Mouse (Mus musculus) stomach, embryonic 16.5 days (tissue): ENCODE measurements around the gene Fancl. TPM values are rescaled to one million over a fixed set of nuclear protein-coding genes. Genes with fewer than 3 reads are reported as not detected.

Experiments used
- ATAC-seq: fragments of 200-750 bp; cut with Nextera tagmentation; 2 replicates; pipeline ENCODE4 v1.8.0; 2017; ENCODE audit warnings: moderate number of reproducible peaks, moderate TSS enrichment; ENCODE audit not compliant: insufficient read depth, low FRiP score
- H3K27ac ChIP-seq: fragments of 300-500 bp; sonication (generic); 2 replicates; pipeline ENCODE4 v1.5.1; 2014; ENCODE audit warnings: low read length
- H3K27me3 ChIP-seq: fragments of 300-500 bp; sonication (generic); 2 replicates; pipeline ENCODE4 v1.6.1; 2014; ENCODE audit warnings: low read length, control low read depth, mixed read lengths; ENCODE audit not compliant: control insufficient read depth, insufficient read depth
- H3K36me3 ChIP-seq: fragments of 300-500 bp; sonication (generic); 2 replicates; pipeline ENCODE4 v1.6.1; 2014; ENCODE audit warnings: low read length; ENCODE audit not compliant: control insufficient read depth, insufficient read depth
- H3K4me1 ChIP-seq: fragments of 300-500 bp; sonication (generic); 2 replicates; pipeline ENCODE4 v1.6.1; 2014; ENCODE audit warnings: low read length, control low read depth, mixed read lengths; ENCODE audit not compliant: control insufficient read depth, insufficient read depth
- H3K4me2 ChIP-seq: fragments of 300-500 bp; sonication (generic); 2 replicates; pipeline ENCODE4 v1.6.1; 2014; ENCODE audit warnings: low read depth, low read length, mixed read lengths
- H3K4me3 ChIP-seq: fragments of 300-500 bp; sonication (generic); replicated peaks from 2 replicates; pipeline ENCODE4 v1.5.1; 2014; ENCODE audit warnings: mild to moderate bottlenecking, low read length
- H3K9ac ChIP-seq: fragments of 300-500 bp; sonication (generic); 2 replicates; pipeline ENCODE4 v1.6.1; 2014; ENCODE audit warnings: low read length
- H3K9me3 ChIP-seq: fragments of 300-500 bp; sonication (generic); replicated peaks from 2 replicates; pipeline ENCODE4 v1.6.1; 2016; ENCODE audit warnings: low read length, control low read depth; ENCODE audit not compliant: control insufficient read depth
- WGBS: fragments of 180-500 bp; shearing (Covaris S2); extraction: QIAGEN DNeasy Blood & Tissue Kit; methylation state at CpG from one replicate; pipeline ENCODE4 v1.1.7; 2014; 5-methylcytosine and 5-hydroxymethylcytosine counted together
- polyA plus RNA-seq: library from polyadenylated mRNA; unstranded; fragments of >200 nt; fragmentation: Nextera tagmentation; extraction: Ambion mirVana; gene quantifications from 2 replicates; pipeline ENCODE4 v1.2.1, GENCODE M21; 2015

Fancl gene
- polyA plus RNA-seq, 1 experiment from 2014 or later: 27.6 TPM

DNA sequence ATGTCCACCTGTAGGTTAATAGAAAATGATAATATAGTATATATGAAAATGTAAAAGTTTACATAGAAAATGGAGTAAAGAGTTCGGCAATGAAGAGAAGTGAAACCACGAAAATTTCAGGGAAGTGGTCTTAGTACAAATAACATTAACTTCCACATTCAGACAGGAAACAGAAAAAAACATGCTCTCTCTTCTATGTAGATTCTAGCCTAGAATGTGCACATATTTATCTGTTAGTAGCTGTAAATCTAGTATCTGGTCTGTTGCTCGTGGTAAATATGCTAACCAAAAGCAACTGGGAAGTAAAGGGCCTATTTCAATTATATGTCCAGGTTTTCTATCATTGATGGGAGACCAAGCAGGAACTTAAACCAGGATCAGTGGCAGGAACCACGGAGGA lies 66.8 kb downstream of the Fancl start:
- 87% methylated on average over 4 of the region's 4 CpGs for WGBS
- no peaks in the 10 kb centered on the region for H3K9me3 ChIP-seq
- H3K9ac ChIP-seq: no peak overlapping the region
- no peak for ATAC-seq
- no peaks in the 10 kb centered on the region for H3K36me3 ChIP-seq
- H3K4me3 ChIP-seq: no peak overlapping the region
- no peak overlapping the region for H3K4me2 ChIP-seq
- no peaks in the 10 kb centered on the region for H3K27me3 ChIP-seq
- H3K4me1 ChIP-seq: no peaks in the 10 kb centered on the region
- H3K27ac ChIP-seq: no peak overlapping the region

DNA sequence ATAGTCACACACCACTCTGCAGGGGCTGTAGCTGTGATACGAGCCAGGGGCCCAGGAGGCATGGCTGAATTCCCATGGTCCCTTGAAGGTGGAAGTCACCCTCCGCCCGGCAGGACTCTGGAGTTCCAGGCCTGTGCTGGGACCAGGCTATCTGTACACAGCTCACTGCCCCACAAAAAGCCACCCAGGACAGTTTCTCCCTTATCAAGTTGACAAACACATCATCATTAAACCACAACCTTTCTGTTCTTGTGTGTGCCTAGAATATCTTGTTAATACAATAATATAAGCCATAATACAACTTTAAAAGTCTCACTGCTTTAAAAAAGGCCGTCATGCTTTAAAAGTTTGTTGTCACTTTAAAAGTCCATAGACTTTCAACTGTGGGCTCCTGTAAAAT lies 68.1 kb downstream of the Fancl start:
- H3K9ac ChIP-seq: no peak overlapping the region
- no peak overlapping the region for H3K4me3 ChIP-seq
- no peaks in the 10 kb centered on the region for H3K27me3 ChIP-seq
- no peak overlapping the region for H3K27ac ChIP-seq
- ATAC-seq: no peak
- no peak overlapping the region for H3K4me2 ChIP-seq
- WGBS: 76% methylated on average over 4 of the region's 4 CpGs
- H3K4me1 ChIP-seq: no peaks in the 10 kb centered on the region
- H3K36me3 ChIP-seq: no peaks in the 10 kb centered on the region
- no peaks in the 10 kb centered on the region for H3K9me3 ChIP-seq

DNA sequence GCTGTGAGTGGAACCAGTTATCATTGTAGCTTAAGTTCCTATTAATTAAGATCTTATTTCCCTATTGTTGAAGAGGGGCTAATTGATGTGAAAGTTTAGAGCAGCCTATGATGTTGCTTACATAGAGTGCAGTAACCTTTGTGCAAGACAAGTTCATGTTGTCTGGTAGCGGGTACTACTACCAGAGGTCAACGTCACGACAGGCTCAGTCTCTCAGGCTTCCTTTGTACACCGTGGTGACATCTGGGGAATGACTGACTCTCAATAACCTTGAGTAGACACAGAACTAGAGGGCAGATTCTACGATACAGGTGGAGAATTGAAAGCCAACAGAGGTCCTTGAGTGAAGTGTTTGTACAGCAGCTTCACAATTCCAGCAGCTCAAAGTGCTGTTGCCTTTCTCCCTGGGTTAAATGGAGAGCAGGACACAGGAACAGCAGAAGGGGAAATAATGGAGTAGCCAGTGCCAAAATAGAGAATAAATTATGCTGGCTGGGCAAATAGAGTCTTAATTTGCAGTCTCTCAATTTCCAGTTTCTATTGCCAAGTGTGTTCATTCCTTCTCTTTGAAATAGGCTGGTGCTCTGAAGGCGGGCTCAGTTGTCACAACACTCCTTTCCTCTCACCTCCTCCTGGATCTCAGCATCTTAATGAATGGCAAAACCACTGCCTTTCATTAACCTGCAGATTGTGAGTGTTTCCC lies 91.3 kb downstream of the Fancl start:
- no peak for ATAC-seq

DNA sequence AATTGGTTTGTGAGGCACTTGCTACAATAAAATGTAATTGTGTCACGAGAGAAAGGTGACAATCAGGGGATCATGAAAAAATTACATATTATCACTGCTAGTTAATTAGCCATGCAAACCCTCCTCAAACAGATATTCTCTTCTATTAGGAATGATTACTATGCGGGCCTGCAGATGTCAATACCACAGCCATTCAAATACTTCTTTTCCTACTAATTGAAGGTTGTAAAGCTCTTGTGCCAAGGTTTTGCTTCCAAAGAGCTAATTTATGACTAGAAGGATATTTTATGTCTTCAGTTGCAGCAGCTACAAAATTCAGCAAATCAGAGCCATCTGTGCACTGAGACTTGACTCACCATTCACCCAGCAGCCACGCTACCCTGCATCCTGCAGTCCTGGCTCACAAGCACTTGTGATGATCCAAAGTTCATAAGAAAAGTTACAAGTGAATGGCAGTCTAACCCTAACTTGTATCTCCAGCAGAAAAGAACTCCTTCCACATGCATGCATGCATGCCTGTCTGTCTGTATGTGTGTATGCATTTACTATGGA lies 95.8 kb downstream of the Fancl start:
- no peak for ATAC-seq
- Histone ChIP-seq H3K9me3 (no peaks in the 10 kb centered on the region), H3K27me3 (no peaks in the 10 kb centered on the region), H3K4me1 (0 out of 2 replicates have a peak, but pooled peaks cover 2% of the 10 kb centered on the region), H3K4me3 (no peak overlapping the region), H3K36me3 (no peaks in the 10 kb centered on the region), H3K9ac (no peak overlapping the region), H3K4me2 (no peak overlapping the region), H3K27ac (no peak overlapping the region)
- 86% methylated on average over 3 of the region's 3 CpGs for WGBS

More for the DNA sequence above, 91.3 kb downstream of the Fancl start:
- 83% methylated on average over 6 of the region's 6 CpGs for WGBS
- Histone ChIP-seq H3K4me2 (no peak overlapping the region), H3K36me3 (peaks cover 3% of the 10 kb centered on the region; the same call in 1 of the 2 replicates), H3K9ac (no peak overlapping the region), H3K4me1 (no peaks in the 10 kb centered on the region), H3K9me3 (no peaks in the 10 kb centered on the region), H3K27ac (no peak overlapping the region), H3K27me3 (no peaks in the 10 kb centered on the region), H3K4me3 (no peak overlapping the region)

DNA sequence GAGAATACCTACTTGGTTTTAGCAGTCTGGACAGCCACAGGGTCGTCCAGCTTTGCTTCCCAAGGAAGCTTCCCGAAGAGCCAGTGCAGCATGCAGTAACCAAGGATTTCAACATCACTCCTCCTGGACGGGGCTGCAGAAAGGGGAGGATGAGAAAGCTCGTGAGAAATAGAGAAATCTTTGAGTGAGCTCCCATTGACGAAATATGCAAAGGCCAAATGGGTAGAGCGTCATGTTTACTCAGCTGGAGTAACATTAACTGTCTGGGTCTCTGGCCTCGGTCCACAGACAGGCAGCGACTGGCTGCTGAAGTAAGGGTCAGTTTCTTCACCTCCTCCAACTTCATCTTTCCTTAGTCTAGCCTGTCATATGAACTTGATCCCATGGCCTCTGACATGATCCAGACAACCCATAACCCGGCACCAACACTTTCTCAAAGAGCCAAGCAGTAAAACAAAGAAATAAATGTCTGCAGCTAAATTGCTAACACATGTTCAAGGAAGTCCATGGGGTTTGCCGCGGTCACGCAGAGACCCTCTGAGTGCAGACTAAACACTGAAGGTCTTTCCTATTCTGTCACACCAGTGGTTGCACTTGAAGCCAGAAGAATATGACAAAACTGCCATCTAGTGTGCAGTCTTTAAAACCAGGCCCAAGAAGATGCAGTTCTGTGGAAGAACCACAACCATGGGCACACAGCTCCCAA lies 104.0 kb downstream of the Fancl start:
- Histone ChIP-seq H3K27ac (no peak overlapping the region; the same call in 1 of the 2 replicates), H3K9ac (no peak overlapping the region), H3K27me3 (no peaks in the 10 kb centered on the region), H3K4me3 (no peak overlapping the region), H3K4me1 (peaks cover 15% of the 10 kb centered on the region), H3K4me2 (0 out of 2 replicates have a peak overlapping the region, but pooled peaks have one; percentile 22), H3K36me3 (no peaks in the 10 kb centered on the region), H3K9me3 (no peaks in the 10 kb centered on the region)
- 19% methylated on average over 12 of the region's 12 CpGs for WGBS
- ATAC-seq: peak; percentile 68

DNA sequence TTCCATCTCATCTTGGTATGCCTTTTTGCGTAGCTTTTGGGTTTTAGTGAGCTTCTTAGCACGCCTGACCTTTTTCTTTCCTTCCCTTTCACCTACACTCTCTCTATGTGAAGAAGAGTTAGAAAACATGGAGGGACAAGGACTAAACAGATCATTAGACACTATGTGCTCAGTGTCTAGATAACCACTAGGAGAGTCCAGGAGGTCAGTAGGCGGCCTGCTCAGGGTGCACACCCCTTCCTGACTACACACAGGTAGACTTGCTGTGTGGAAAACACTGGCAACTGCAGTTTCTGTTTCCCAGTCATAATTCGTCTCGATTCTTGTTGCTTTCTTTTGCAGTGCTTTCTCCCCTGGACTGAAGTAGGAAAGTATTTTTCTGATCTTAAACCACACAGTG lies 110.0 kb downstream of the Fancl start:
- Histone ChIP-seq H3K27me3 (no peaks in the 10 kb centered on the region), H3K4me2 (no peak overlapping the region), H3K9ac (no peak overlapping the region), H3K27ac (no peak overlapping the region), H3K9me3 (no peaks in the 10 kb centered on the region), H3K4me1 (no peaks in the 10 kb centered on the region), H3K4me3 (no peak overlapping the region), H3K36me3 (no peaks in the 10 kb centered on the region)
- 91% methylated on average over 5 of the region's 5 CpGs for WGBS
- ATAC-seq: no peak

DNA sequence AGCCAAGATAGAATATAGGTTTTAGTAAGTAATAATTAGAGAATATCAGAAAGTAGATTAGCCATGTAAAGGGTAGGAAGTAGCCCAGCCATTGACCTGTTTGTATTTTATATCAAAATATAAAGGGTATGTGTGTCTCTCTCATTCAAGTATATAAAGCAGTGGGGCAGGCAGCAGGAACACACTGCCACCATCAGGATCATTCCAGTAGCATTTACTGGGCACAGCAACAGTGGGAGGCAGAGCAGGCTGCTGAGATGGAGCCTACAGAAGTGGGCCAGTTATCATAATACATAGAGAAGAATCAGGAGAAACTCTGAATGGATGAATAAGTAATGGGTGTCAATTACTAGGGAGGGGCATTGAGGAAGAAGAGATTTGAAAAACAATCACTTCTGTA lies 127.7 kb downstream of the Fancl start:
- Histone ChIP-seq H3K4me1 (no peaks in the 10 kb centered on the region), H3K4me2 (no peak overlapping the region), H3K27ac (no peak overlapping the region), H3K9me3 (no peaks in the 10 kb centered on the region), H3K9ac (no peak overlapping the region), H3K27me3 (no peaks in the 10 kb centered on the region), H3K4me3 (no peak overlapping the region), H3K36me3 (no peaks in the 10 kb centered on the region)
- no peak for ATAC-seq

DNA sequence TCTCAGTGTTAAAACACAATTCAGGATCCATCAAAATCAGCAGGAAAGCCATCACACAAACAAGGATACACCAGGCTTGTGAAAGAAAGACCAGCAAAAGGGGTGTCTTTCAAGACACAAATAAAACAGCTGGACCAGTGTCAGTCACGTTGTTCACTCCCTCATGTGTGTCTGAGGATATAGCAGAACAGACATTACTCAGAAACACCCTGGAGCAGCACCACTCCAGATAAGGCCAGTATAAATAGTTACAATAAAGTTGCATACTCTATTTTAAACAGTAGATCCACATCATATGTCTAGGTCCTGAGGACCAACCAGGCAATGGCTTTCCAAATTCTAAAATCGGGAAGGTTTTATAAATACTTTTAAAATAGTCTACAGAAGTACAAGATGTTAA lies 130.2 kb downstream of the Fancl start:
- H3K9ac ChIP-seq: no peak overlapping the region
- no peaks in the 10 kb centered on the region for H3K9me3 ChIP-seq
- no peak overlapping the region for H3K4me2 ChIP-seq
- H3K36me3 ChIP-seq: no peaks in the 10 kb centered on the region
- H3K4me3 ChIP-seq: no peak overlapping the region
- no peak overlapping the region for H3K27ac ChIP-seq
- ATAC-seq: no peak
- WGBS: 60% methylated on average over 2 of the region's 2 CpGs
- H3K4me1 ChIP-seq: no peaks in the 10 kb centered on the region
- H3K27me3 ChIP-seq: no peaks in the 10 kb centered on the region

DNA sequence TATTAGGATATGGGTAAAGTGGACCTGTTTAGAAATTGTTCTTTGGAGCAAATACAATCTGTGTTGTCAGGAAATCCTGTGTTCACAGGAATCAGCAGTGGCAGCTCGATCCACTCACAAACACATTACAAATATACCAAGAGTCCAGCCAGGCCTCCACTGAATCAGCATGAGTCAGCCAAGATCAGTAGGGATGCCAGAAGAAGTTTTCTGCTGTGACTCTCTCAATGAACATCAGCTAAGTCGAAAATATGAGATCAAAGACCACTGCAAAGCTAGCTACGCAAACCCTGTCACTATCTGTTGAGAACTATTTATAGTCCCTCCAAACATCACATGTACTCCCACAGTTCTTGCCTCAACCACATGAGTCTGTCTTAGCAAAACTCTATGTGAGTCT lies 133.1 kb downstream of the Fancl start:
- H3K4me2 ChIP-seq: no peak overlapping the region
- 82% methylated on average over 3 of the region's 3 CpGs for WGBS
- no peak overlapping the region for H3K4me3 ChIP-seq
- no peak overlapping the region for H3K9ac ChIP-seq
- no peaks in the 10 kb centered on the region for H3K4me1 ChIP-seq
- no peak overlapping the region for H3K27ac ChIP-seq
- no peaks in the 10 kb centered on the region for H3K27me3 ChIP-seq
- no peak for ATAC-seq
- no peaks in the 10 kb centered on the region for H3K9me3 ChIP-seq
- H3K36me3 ChIP-seq: no peaks in the 10 kb centered on the region
